Mouse (Mus musculus) urinary bladder, postnatal 14 days (tissue): ENCODE data around the gene Zbtb20.

Experiments
- DNase-seq: peaks from one replicate; pipeline ENCODE4 v3.0.0; 2021; ENCODE audit warnings: low spot score

The Zbtb20 gene

DNA sequence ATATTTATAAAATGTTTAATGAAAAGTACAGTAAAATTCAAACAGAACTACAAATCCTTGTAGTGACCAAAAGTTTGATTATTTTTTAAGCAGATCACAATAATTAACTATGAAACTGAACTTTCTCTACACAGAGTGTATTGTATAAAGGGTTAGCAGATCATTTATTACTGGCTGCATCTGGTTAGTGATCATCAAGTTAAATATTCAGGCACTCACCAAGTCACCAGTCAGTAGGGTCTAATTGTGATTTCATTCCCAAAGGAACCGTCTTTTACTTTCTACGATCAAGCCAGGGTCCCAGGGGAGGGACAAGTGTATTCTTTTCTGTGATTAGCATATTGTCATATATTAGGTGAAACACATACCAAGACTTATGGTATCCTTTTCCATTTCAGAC is 426.5 kb downstream of the Zbtb20 start:
- DNase-seq = no peak

DNA sequence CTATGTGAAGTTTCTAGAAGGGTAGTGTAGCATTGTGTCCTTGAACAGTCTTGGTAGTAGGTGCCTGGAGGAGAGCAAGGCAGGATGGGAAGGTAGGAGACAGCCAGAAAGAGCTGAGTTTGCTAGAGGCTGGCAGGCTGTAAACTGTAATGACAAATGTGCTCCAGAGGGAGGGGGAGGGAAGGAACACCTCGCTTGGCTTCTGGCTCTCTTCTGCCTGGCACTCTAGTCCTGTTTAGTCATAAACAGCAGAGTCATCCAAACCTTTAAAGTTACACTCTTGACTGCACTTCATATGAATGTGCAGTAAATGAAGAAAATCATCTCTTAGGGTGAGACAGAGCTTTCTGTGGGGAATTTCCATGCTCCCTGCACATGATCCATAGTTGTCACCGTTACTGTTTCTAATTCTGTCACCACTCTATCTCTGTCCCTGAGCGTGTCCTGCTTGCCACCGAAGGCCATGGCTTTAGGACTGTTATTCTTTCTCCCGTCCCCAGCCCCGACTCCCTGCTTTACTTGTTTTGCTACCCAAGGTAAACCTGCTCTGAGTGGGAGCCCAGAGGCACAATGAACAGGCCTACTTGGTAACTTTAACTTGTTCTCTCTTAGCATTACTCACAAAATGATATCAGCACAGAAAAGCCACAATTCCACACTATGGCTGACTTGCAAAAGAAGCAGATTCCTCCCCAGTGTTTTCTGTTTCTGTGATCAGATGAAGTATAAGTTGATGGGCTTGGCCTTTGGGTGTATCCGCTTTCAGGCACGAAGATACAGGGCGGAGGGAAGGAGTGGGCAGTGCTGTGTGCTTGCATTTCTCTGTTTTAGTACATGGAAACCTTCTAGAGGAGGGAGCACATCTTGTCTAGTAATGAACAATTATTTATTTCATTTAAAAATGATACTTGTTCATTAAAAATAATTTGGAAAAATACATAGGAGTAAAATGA is 427.8 kb downstream of the Zbtb20 start:
- DNase-seq = peak; percentile 42

DNA sequence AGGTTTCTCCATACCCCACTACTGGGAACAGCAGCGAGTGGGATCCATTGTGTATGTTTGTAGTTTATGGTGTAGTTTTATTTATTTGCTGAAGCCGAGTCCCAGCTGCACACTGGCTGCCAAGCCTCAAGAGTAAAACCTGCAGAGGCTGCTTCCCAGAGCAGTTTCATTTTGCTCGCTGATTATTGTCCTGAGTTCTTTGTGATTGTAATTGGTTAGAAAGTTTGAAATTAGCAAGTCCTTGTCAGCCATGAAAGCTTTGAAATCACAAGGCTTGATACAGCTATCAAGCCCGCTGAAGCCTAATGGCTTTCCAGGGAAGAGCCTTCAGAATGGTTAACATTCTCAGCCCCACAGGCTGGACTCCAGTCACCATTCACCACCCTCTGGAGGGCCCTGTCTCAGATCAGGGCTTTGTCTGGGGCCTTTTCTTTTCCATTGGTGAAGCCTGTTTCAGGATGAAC is 434.3 kb downstream of the Zbtb20 start:
- no peak for DNase-seq

DNA sequence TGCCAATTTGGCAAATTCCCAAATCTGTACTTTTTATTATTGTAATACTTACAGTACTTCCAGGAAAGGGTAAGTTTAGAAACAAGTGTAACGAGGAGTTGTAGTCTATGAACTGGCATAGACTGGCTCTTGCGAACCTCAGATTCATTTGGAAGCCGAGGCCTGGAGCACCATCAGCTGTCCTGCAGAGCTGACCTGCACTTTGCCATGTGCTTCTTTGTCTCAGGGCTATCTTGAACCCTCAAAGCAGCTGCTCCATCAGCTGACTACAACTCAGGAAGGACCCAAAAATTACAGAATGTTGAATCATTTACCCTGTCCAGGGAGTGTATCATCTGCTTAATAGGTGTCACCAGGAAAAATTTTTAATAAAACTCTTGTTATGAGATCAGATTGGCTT is 448.3 kb downstream of the Zbtb20 start:
- no peak for DNase-seq

DNA sequence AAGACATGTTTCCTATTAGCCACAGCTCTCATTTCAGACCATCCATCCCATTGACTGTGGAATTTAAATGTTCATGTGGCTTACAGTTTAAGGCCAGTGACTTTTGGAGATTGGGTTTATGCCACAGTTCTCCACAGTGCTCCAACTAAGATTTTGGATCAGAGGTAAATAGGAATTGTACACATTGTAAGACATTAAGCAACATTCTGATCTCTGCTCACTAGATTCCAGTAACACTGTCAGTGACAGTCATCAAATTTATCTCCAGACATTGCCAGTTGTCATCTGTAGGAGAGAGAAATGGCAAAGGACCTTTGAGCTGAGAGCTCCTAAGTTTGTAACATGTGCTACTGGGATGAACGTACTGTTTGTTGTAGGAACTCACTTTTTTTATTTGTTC is 452.5 kb downstream of the Zbtb20 start:
- DNase-seq = no peak

- no peak for DNase-seq
Measured at GRCm38 (mm10) chr16:43330206-43330605, 454.5 kb downstream of the Zbtb20 start.

GRCm38 (mm10) chr16:43331440-43331839 is 455.8 kb downstream of the Zbtb20 start:
- DNase-seq = no peak

DNA sequence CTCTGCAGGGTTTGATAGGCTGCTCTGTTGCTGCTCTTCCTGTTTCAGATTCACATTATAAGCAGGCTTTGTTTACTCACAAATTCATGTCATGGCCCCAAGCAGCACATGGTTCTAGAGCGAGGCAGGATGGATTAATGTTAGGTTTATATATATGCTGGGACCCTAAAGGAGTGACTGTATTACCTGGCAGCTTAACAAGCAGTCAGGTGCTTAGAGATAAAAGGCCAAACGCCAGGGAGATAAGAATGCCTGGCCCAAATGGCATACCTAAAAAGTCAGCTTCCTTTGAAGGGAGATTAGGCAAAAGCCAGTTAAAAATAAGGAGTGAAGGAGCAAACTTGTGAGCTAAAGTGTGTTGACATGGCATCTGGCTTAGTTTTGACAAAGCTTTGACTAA is 457.1 kb downstream of the Zbtb20 start:
- DNase-seq = no peak

- DNase-seq = no peak
Measured at GRCm38 (mm10) chr16:43333265-43333664, 457.6 kb downstream of the Zbtb20 start.

- peak; percentile 17 for DNase-seq
Measured at GRCm38 (mm10) chr16:43334411-43335150, 458.9 kb downstream of the Zbtb20 start.

DNA sequence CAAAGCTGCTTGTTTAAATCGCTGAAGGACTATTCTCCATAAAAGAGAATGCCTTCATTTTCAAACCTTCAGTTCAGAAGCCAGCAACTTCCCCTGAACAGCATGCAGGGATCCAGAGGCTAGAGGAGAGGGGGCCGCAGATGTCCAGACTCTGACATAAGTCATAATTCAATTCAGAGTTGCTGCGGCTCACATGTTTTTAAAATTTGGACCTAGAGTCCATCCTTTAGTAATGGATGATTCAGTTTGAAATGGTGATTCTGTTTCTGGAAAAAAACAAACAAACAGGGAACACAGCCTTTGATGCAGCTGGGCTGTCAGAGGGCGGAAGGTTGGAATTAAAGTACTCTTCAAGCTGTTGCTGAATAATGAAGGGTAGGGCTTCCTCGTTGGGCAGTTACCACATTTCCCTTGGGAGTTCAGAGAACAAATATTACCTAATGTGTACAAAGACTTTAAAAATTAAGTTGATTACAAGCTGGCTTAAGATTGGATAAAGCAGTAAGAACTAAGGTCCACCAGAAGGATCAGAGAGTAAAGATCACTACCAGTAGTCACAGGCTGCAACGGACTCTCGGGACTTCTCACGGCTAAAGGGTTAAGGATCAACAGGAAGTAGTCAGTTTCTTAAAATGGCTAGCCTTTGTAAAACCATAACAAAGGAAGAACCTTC is 459.6 kb downstream of the Zbtb20 start:
- DNase-seq = no peak

GRCm38 (mm10) chr16:43335824-43336215 is 460.1 kb downstream of the Zbtb20 start:
- DNase-seq = no peak

GRCm38 (mm10) chr16:43340712-43341111 is 465.0 kb downstream of the Zbtb20 start:
- DNase-seq = no peak

DNA sequence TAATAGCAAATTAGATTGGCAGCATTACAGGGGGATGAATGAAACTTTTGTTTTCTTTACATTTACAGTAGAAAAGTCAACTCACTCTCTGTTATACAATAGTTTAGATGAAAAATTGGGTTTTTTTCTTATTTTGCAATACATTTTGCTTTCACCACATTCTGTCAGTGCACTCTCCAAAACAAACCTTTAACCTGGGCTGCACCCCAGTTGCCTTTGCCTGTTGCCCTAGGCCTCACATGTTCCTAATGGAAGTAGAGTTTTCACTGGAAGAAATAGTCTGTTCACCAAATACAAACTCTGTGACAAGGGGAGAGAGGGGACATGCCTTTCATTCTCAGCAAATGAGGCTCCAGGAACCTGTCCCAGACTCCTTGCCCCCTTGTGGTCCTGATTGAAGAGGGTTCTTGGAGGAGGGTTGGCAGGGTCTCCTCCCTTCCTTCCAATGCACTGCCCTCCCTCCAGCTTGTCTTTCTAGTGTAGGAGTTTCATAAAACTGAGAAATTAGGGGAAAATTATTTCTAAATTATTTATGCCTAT is 466.3 kb downstream of the Zbtb20 start:
- DNase-seq = no peak

DNA sequence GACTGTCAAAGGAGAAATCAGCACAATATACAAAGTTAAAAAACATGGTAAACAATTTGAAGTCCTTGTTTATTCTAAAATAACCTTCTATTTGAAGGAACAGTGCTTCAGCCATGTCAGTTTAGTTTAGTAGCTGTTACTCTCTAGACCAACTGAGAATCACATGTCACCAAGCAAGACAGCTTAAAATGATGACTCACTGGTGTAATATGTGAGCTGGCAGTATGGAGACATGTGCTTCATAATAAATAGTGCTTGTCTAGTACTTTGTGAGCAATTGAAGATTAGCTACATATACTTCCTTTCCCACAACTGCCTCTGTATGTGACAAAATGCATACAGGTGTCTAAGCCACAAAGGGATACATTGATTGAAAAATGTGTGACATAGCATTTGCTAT is 470.4 kb downstream of the Zbtb20 start:
- no peak for DNase-seq

DNA sequence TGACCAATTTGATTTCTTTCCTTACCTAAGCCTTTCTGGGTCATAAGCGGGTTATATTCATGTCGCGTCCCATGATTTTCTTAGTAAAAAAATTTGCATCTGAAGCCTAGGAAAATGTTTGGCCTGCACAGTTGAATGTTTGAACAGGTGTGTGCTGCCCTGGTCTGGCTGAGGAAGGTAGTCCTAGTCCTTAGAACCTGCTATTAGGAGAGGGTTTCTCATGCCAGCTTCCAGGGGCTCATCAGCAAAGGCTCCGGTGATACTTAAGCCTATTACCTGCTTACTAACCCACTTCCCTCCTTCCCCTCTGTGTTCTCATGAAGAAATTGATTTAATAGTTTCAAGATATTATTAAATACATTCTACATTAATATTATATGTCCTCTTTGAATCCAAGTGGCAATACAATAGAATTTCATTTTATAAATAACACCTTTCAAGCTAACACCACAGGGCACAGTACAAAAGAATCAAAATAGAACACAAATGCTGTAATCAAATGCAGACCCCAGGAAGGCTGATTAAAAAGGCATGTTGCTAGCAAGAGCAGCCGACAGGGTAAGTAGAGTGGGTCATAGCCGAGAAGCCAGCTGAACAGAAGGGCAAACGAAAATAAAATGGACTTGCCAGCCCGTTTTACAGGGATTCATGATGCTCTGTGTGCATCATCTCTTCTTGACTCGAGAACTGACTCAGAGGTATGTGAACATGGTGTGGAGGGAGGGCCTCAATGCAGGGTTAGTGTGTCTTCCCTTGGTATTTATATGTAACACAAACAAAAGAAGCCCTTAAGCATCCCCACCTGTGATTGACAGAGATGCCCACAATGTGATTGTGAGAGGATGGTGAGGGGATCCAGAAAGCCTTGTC is 480.3 kb downstream of the Zbtb20 start:
- DNase-seq = no peak

DNA sequence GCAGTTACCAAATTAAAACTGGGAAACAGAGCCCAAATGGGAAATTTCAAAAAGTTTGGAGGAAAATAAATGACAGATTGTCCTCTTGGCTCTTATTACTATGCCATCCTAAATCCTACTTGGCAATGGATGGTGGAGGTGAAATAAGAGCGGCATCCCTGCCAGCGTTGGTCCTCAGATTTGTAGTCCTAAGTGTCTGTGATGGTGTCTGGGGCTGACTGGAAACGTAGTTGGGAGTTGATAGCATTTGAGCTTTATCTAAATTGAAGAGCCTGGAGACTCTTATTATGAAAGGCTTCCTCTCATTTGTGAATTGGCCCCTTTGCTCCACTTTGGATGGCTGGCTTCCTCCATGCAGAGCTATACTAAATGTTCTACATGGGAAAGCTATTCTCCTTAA is 483.9 kb downstream of the Zbtb20 start:
- no peak for DNase-seq

GRCm38 (mm10) chr16:43360112-43360511 is 484.4 kb downstream of the Zbtb20 start:
- DNase-seq = no peak

- DNase-seq = no peak
Measured at GRCm38 (mm10) chr16:43360838-43361480, 485.3 kb downstream of the Zbtb20 start.

- peak; percentile 86 for DNase-seq
Measured at GRCm38 (mm10) chr16:43362651-43363300, 487.1 kb downstream of the Zbtb20 start.
